Mouse (Mus musculus): ENCODE measurements around the gene Rabac1. TPM values are rescaled to one million over a fixed set of nuclear protein-coding genes. Genes with fewer than 3 reads are reported as not detected.

Gene Rabac1
- polyA plus RNA-seq, 1 experiment from 2014 or later, result 153 TPM

DNA sequence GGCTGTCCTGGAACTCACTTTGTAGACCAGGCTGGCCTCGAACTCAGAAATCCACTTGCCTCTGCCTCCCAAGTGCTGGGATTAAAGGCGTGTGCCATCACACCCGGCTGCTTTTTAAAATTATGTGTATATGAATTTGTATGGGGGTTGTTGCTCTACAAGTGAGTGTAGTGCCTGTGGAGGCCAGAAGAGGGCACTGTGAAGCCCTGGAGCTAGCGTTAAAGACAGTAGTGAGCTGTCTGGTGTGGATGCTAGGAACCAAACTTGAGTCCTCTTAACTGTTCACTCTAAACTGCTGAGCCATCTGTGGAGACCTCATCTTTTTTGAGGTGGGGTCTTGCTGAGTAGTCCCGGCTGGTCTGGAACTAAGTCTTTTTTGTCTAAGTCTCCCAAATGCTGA lies 13.2 kb upstream of the Rabac1 start:
- H3K27me3 ChIP-seq (replicated peaks; ENCODE audit: control insufficient read depth, insufficient read depth, low read length), result no peaks in the 10 kb centered on the region
- H3K36me3 ChIP-seq (ENCODE audit: control insufficient read depth, insufficient read depth, low read length), result no peaks in the 10 kb centered on the region
- H3K9ac ChIP-seq (ENCODE audit: low read depth, low read length), result no peak overlapping the region
- no peak overlapping the region for H3K4me2 ChIP-seq (ENCODE audit: low read depth, low read length)
- no peaks in the 10 kb centered on the region for H3K9me3 ChIP-seq (ENCODE audit: control insufficient read depth, low read length)
- no peaks in the 10 kb centered on the region for H3K4me1 ChIP-seq (ENCODE audit: control insufficient read depth, insufficient read depth, low read length)
- WGBS, result 73% methylated on average over 5 of the region's 5 CpGs
- no peak overlapping the region for H3K27ac ChIP-seq (ENCODE audit: low read length)
- ATAC-seq, result no peak
- no peak overlapping the region for H3K4me3 ChIP-seq (ENCODE audit: low read length)

- Histone ChIP-seq H3K4me1 (ENCODE audit: control insufficient read depth, insufficient read depth, low read length) (no peaks in the 10 kb centered on the region), H3K27ac (ENCODE audit: low read length) (no peak overlapping the region), H3K9ac (ENCODE audit: low read depth, low read length) (no peak overlapping the region), H3K9me3 (ENCODE audit: control insufficient read depth, low read length) (no peaks in the 10 kb centered on the region), H3K4me2 (ENCODE audit: low read depth, low read length) (no peak overlapping the region), H3K36me3 (ENCODE audit: control insufficient read depth, insufficient read depth, low read length) (no peaks in the 10 kb centered on the region), H3K27me3 (replicated peaks; ENCODE audit: control insufficient read depth, insufficient read depth, low read length) (no peaks in the 10 kb centered on the region), H3K4me3 (ENCODE audit: low read length) (no peak overlapping the region)
- ATAC-seq, result no peak
- WGBS, result 85% methylated on average over 2 of the region's 2 CpGs
These were observed 11.8 kb upstream of the Rabac1 start for GRCm38 (mm10) chr7:24984307-24984706.

- no peak for ATAC-seq
- Histone ChIP-seq H3K27ac (ENCODE audit: low read length) (no peak overlapping the region), H3K9ac (ENCODE audit: low read depth, low read length) (no peak overlapping the region), H3K4me2 (ENCODE audit: low read depth, low read length) (no peak overlapping the region), H3K27me3 (replicated peaks; ENCODE audit: control insufficient read depth, insufficient read depth, low read length) (no peaks in the 10 kb centered on the region), H3K4me1 (ENCODE audit: control insufficient read depth, insufficient read depth, low read length) (no peaks in the 10 kb centered on the region), H3K36me3 (ENCODE audit: control insufficient read depth, insufficient read depth, low read length) (no peaks in the 10 kb centered on the region), H3K4me3 (ENCODE audit: low read length) (no peak overlapping the region), H3K9me3 (ENCODE audit: control insufficient read depth, low read length) (no peaks in the 10 kb centered on the region)
- WGBS, result 80% methylated on average over 5 of the region's 5 CpGs
These were observed 10.8 kb upstream of the Rabac1 start for GRCm38 (mm10) chr7:24983396-24983795.

DNA sequence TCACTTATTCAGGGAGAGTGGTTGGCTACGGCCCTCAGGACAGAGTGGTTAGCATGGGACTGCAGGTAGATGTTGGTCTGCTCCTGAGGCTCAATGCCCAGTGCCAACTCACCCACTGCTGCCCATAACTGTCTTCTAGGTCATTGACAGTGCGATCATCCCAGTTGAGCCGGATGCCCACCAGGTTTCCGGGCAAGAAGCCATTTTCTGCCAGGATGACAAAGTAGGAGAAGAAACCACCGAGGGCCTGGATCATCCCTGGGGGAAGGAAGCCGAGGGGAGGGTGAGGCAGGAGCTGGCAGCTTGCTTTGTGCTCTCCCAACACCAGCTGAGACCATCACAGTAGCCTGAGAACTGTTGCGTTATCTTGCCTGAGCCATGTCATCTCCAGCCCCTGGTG lies 7.9 kb upstream of the Rabac1 start:
- Histone ChIP-seq H3K27me3 (replicated peaks; ENCODE audit: control insufficient read depth, insufficient read depth, low read length) (no peaks in the 10 kb centered on the region), H3K9ac (ENCODE audit: low read depth, low read length) (no peak overlapping the region)

GRCm38 (mm10) chr7:24978781-24979180 lies 6.2 kb upstream of the Rabac1 start:
- WGBS, result 83% methylated on average over 7 of the region's 7 CpGs
- Histone ChIP-seq H3K9ac (ENCODE audit: low read depth, low read length) (no peak overlapping the region), H3K4me2 (ENCODE audit: low read depth, low read length) (no peak overlapping the region), H3K9me3 (ENCODE audit: control insufficient read depth, low read length) (no peaks in the 10 kb centered on the region), H3K4me1 (ENCODE audit: control insufficient read depth, insufficient read depth, low read length) (no peaks in the 10 kb centered on the region), H3K27ac (ENCODE audit: low read length) (no peak overlapping the region), H3K27me3 (replicated peaks; ENCODE audit: control insufficient read depth, insufficient read depth, low read length) (no peaks in the 10 kb centered on the region), H3K36me3 (ENCODE audit: control insufficient read depth, insufficient read depth, low read length) (no peaks in the 10 kb centered on the region), H3K4me3 (ENCODE audit: low read length) (no peak overlapping the region)
- no peak for ATAC-seq

More for the DNA sequence above, 7.9 kb upstream of the Rabac1 start:
- Histone ChIP-seq H3K27ac (ENCODE audit: low read length) (no peak overlapping the region), H3K4me3 (ENCODE audit: low read length) (no peak overlapping the region), H3K9me3 (ENCODE audit: control insufficient read depth, low read length) (no peaks in the 10 kb centered on the region), H3K36me3 (ENCODE audit: control insufficient read depth, insufficient read depth, low read length) (no peaks in the 10 kb centered on the region), H3K4me1 (ENCODE audit: control insufficient read depth, insufficient read depth, low read length) (no peaks in the 10 kb centered on the region), H3K4me2 (ENCODE audit: low read depth, low read length) (no peak overlapping the region)
- 82% methylated on average over 7 of the region's 7 CpGs for WGBS
- no peak for ATAC-seq

- Histone ChIP-seq H3K27me3 (replicated peaks; ENCODE audit: control insufficient read depth, insufficient read depth, low read length) (no peaks in the 10 kb centered on the region), H3K9me3 (ENCODE audit: control insufficient read depth, low read length) (no peaks in the 10 kb centered on the region), H3K4me3 (ENCODE audit: low read length) (no peak overlapping the region), H3K36me3 (ENCODE audit: control insufficient read depth, insufficient read depth, low read length) (peaks cover 3% of the 10 kb centered on the region; the same call in 1 of the 2 replicates), H3K4me2 (ENCODE audit: low read depth, low read length) (no peak overlapping the region), H3K4me1 (ENCODE audit: control insufficient read depth, insufficient read depth, low read length) (peaks cover 4% of the 10 kb centered on the region), H3K9ac (ENCODE audit: low read depth, low read length) (no peak overlapping the region), H3K27ac (ENCODE audit: low read length) (no peak overlapping the region)
- 31% methylated on average over 9 of the region's 9 CpGs for WGBS
- no peak for ATAC-seq
These were observed 2.5 kb upstream of the Rabac1 start for GRCm38 (mm10) chr7:24974893-24975595.

- no peak overlapping the region for H3K9ac ChIP-seq (ENCODE audit: low read depth, low read length)
- no peaks in the 10 kb centered on the region for H3K9me3 ChIP-seq (ENCODE audit: control insufficient read depth, low read length)
- ATAC-seq, result no peak
- no peaks in the 10 kb centered on the region for H3K27me3 ChIP-seq (replicated peaks; ENCODE audit: control insufficient read depth, insufficient read depth, low read length)
- H3K36me3 ChIP-seq (ENCODE audit: control insufficient read depth, insufficient read depth, low read length), result peaks cover 6% of the 10 kb centered on the region
- H3K4me2 ChIP-seq (ENCODE audit: low read depth, low read length), result no peak overlapping the region
- 81% methylated on average over 5 of the region's 5 CpGs for WGBS
- no peak overlapping the region for H3K27ac ChIP-seq (ENCODE audit: low read length)
- peaks cover 4% of the 10 kb centered on the region for H3K4me1 ChIP-seq (ENCODE audit: control insufficient read depth, insufficient read depth, low read length)
- no peak overlapping the region for H3K4me3 ChIP-seq (ENCODE audit: low read length)
These were observed 1.3 kb upstream of the Rabac1 start for GRCm38 (mm10) chr7:24973902-24974301.

GRCm38 (mm10) chr7:24973208-24973607 lies 654 bp upstream of the Rabac1 start:
- WGBS, result 81% methylated on average over 4 of the region's 4 CpGs
- Histone ChIP-seq H3K9ac (ENCODE audit: low read depth, low read length) (no peak overlapping the region), H3K4me1 (ENCODE audit: control insufficient read depth, insufficient read depth, low read length) (peaks cover 4% of the 10 kb centered on the region), H3K36me3 (ENCODE audit: control insufficient read depth, insufficient read depth, low read length) (peaks cover 6% of the 10 kb centered on the region), H3K4me3 (ENCODE audit: low read length) (no peak overlapping the region), H3K4me2 (ENCODE audit: low read depth, low read length) (no peak overlapping the region), H3K27ac (ENCODE audit: low read length) (no peak overlapping the region), H3K27me3 (replicated peaks; ENCODE audit: control insufficient read depth, insufficient read depth, low read length) (no peaks in the 10 kb centered on the region), H3K9me3 (ENCODE audit: control insufficient read depth, low read length) (no peaks in the 10 kb centered on the region)
- no peak for ATAC-seq

GRCm38 (mm10) chr7:24971261-24971971 lies 1.1 kb downstream of the Rabac1 start:
- H3K27me3 ChIP-seq (replicated peaks; ENCODE audit: control insufficient read depth, insufficient read depth, low read length), result no peaks in the 10 kb centered on the region
- ATAC-seq, result peak; percentile 9
- no peaks in the 10 kb centered on the region for H3K9me3 ChIP-seq (ENCODE audit: control insufficient read depth, low read length)
- H3K9ac ChIP-seq (ENCODE audit: low read depth, low read length), result peak overlapping the region; percentile 91
- peak overlapping the region; percentile 70 for H3K4me2 ChIP-seq (ENCODE audit: low read depth, low read length)
- H3K27ac ChIP-seq (ENCODE audit: low read length), result peak overlapping the region; percentile 89; the same call in 1 of the 2 replicates
- WGBS, result 6% methylated on average over 19 of the region's 19 CpGs
- peak overlapping the region; percentile 88 for H3K4me3 ChIP-seq (ENCODE audit: low read length)
- peaks cover 4% of the 10 kb centered on the region for H3K4me1 ChIP-seq (ENCODE audit: control insufficient read depth, insufficient read depth, low read length)
- peaks cover 6% of the 10 kb centered on the region for H3K36me3 ChIP-seq (ENCODE audit: control insufficient read depth, insufficient read depth, low read length)

All from intestine, embryonic 16.5 days (tissue).